Mouse (Mus musculus) stomach, postnatal 0 days (tissue): ENCODE results near the gene Sytl2.

Experiments used
- CTCF ChIP-seq: IDR thresholded peaks from 2 replicates; pipeline ENCODE4 v1.5.1; 2016; ENCODE audit warnings: antibody characterized with exemption, low read depth, mild to moderate bottlenecking, moderate library complexity
- EP300 ChIP-seq: optimal IDR thresholded peaks from 2 replicates; pipeline ENCODE3; 2016; ENCODE audit warnings: antibody characterized with exemption

DNA sequence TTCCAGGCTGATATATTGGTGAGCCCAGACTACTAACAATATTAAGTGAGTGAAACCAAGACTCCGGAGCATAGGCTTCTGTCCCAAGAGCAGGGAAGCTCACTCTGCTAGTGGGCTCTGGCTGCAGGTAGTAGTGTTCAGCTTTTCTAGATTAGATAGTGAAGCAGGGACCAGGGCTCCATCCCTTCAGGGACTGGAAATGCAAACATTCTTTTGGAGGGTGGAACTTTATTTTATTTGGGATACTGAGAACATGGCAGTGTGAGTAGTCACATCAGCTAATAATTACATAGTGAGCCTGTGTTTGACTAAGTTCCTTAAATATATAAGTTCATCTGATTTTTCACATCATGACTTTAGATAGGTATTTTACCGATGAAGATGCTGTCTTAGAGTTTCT lies 14.8 kb downstream of the Sytl2 start:
- no peak for TF ChIP-seq CTCF
- no peak for TF ChIP-seq EP300
